Mouse (Mus musculus) hindbrain, postnatal 0 days (tissue): Measurements from ENCODE around the gene Hoxb8. TPM values are rescaled to one million over a fixed set of nuclear protein-coding genes. Genes with fewer than 3 reads are reported as not detected.

ENCODE experiments used
- ATAC-seq: fragments of 200-750 bp; cut with Nextera tagmentation; 2 replicates; pipeline ENCODE4 v1.8.0; 2017; ENCODE audit warnings: mild to moderate bottlenecking, moderate TSS enrichment, moderate library complexity
- DNase-seq: peaks from one replicate; pipeline ENCODE4 v3.0.0-alpha.2; 2015; ENCODE audit warnings: low spot score
- H3K27ac ChIP-seq: fragments of 300-500 bp; sonication (generic); 2 replicates; pipeline ENCODE4 v1.5.1; 2014; ENCODE audit warnings: mild to moderate bottlenecking
- H3K27me3 ChIP-seq: fragments of 300-500 bp; sonication (generic); 2 replicates; pipeline ENCODE4 v1.6.1; 2014; ENCODE audit warnings: low read length, mixed read lengths; ENCODE audit not compliant: insufficient read depth
- H3K36me3 ChIP-seq: fragments of 300-500 bp; sonication (generic); 2 replicates; pipeline ENCODE4 v1.6.1; 2014; ENCODE audit warnings: low read length, mixed read lengths; ENCODE audit not compliant: insufficient read depth
- H3K4me1 ChIP-seq: fragments of 300-500 bp; sonication (generic); 2 replicates; pipeline ENCODE4 v1.6.1; 2014; ENCODE audit warnings: antibody characterized with exemption, low read length, mixed read lengths; ENCODE audit not compliant: insufficient read depth
- H3K4me2 ChIP-seq: fragments of 300-500 bp; sonication (generic); 2 replicates; pipeline ENCODE4 v1.6.1; 2014; ENCODE audit warnings: low read depth, mild to moderate bottlenecking, low read length, moderate library complexity, mixed read lengths
- H3K4me3 ChIP-seq: fragments of 300-500 bp; sonication (generic); 2 replicates; pipeline ENCODE4 v1.5.1; 2014; ENCODE audit warnings: low read length
- H3K9ac ChIP-seq: fragments of 300-500 bp; sonication (generic); replicated peaks from 2 replicates; pipeline ENCODE4 v1.6.1; 2014; ENCODE audit warnings: mild to moderate bottlenecking, low read length, moderate library complexity, mixed read lengths
- H3K9me3 ChIP-seq: fragments of 300-500 bp; sonication (generic); 2 replicates; pipeline ENCODE4 v1.6.1; 2016; ENCODE audit warnings: low read length, mixed read lengths
- CTCF ChIP-seq: IDR thresholded peaks from 2 replicates; pipeline ENCODE4 v1.5.1; 2016; ENCODE audit warnings: antibody characterized with exemption, control low read depth, low read depth
- WGBS: fragments of 180-500 bp; shearing (Covaris S2); extraction: QIAGEN DNeasy Blood & Tissue Kit; methylation state at CpG from one replicate; pipeline ENCODE4 v1.1.7; 2014; 5-methylcytosine and 5-hydroxymethylcytosine counted together
- polyA plus RNA-seq: library from polyadenylated mRNA; unstranded; fragments of >200 nt; fragmentation: Nextera tagmentation; extraction: Ambion mirVana; gene quantifications from 2 replicates; pipeline ENCODE4 v1.2.1, GENCODE M21; 2015
- total RNA-seq: library from RNA; depleted of rRNA; stranded (reverse); fragments of >200 nt; gene quantifications from 2 replicates; pipeline ENCODE4 v1.2.3, GENCODE M21; 2014

The Hoxb8 gene
- total and polyA plus RNA-seq, 2 experiments from 2014 or later = 4.6 to 28.0 TPM

GRCm38 (mm10) chr11:96316696-96317607 is 35.2 kb downstream of the Hoxb8 start:
- DNase-seq = no peak
- Histone ChIP-seq H3K27ac (peak overlapping the region; percentile 85; the same call in 1 of the 2 replicates), H3K9ac (0 out of 2 replicates have a peak overlapping the region, but pooled peaks have one; percentile 19), H3K27me3 (peaks cover 72% of the 10 kb centered on the region), H3K9me3 (no peaks in the 10 kb centered on the region), H3K4me2 (peak overlapping the region; percentile 56), H3K4me3 (no peak overlapping the region), H3K36me3 (no peaks in the 10 kb centered on the region), H3K4me1 (no peaks in the 10 kb centered on the region)
- no peak for TF ChIP-seq CTCF
- ATAC-seq = no peak
- WGBS = 6% methylated on average over 18 of the region's 18 CpGs

DNA sequence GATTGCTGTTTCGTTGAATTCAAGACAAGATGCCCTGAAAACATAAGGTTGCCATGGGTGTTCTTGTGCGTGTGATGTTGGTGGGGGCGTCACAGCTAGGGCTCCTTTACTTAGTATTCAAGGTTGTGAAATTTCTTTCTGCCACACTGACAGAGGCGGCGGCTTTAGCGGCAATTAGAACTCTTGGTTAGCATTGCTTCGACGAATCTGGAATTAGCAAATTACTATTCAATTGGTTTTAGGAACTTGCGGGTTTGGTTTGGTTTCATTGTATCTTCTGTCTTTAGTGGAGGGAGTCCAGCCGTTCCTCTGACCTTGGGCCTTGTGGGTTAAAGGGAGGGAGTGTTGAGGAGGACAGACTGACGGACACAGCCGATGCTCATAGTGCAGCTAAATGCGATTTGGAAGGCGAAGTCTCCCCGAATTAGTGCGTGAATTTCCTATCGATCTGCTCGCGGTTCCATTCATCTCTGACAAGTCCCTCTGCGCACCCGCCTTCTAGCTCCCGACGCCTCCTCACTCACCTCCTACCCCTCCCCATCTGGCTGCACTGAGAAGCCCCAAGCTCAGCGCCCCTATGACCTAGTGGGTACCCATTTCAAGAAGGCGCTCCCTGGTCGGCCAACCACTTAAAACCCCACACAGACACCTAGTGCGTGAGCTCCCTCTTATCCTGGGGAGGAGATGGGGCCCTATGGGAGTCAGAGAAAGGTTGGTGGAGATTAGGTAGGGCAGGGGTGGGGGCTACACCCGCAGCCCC is 36.1 kb downstream of the Hoxb8 start, which contains the start of gene Hoxb4:
Gene Hoxb4 (plus strand): TSS at position 660 of the 760 bp plus-strand sequence.
- Histone ChIP-seq H3K27me3 (peaks cover 72% of the 10 kb centered on the region), H3K4me2 (peak within 1 kb of the TSS; percentile 56), H3K9me3 (no peaks in the 10 kb centered on the region), H3K36me3 (no peaks in the 10 kb centered on the region), H3K27ac (peak within 1 kb of the TSS; percentile 85), H3K4me3 (peak within 1 kb of the TSS; percentile 35), H3K9ac (peak within 1 kb of the TSS; percentile 60), H3K4me1 (no peaks in the 10 kb centered on the region)
- ATAC-seq = peak; percentile 28; the same call in 1 of the 2 replicates
- 1% methylated on average over 28 of the region's 28 CpGs for WGBS
- DNase-seq = no peak
- no peak for TF ChIP-seq CTCF

DNA sequence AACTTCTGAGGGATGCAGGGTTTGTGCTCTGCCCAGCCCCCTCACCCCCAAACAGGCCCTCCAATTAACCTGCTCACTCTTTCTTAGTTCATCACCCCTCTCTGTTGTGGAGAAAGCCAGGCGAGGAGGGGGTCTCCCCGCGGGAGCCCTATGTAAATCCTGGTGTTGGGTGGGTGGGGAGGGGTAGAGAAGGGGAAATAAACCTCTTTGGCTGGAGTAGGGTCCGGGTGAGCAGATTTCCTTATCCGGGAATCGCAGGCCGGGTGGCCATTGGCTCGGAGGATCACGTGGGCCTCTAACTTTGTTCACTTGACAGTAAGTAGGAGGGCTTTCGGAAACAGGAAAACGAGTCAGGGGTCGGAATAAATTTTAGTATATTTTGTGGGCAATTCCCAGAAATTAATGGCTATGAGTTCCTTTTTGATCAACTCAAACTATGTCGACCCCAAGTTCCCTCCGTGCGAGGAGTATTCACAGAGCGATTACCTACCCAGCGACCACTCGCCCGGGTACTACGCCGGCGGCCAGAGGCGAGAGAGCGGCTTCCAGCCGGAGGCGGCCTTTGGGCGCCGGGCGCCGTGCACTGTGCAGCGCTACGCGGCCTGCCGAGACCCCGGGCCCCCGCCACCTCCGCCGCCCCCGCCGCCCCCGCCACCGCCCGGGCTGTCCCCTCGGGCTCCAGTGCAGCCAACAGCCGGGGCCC is 36.8 kb downstream of the Hoxb8 start:
- Histone ChIP-seq H3K9me3 (no peaks in the 10 kb centered on the region), H3K27me3 (peaks cover 71% of the 10 kb centered on the region), H3K4me3 (peak overlapping the region; percentile 35), H3K9ac (peak overlapping the region; percentile 60), H3K36me3 (no peaks in the 10 kb centered on the region), H3K27ac (peak overlapping the region; percentile 85), H3K4me2 (peak overlapping the region; percentile 56), H3K4me1 (no peaks in the 10 kb centered on the region)
- ATAC-seq (peak; percentile 77; the same call in 1 of the 2 replicates), DNase-seq (peak; percentile 82)
- TF ChIP-seq CTCF = no peak
- WGBS = under 1% methylated on average over 37 of the region's 45 CpGs

DNA sequence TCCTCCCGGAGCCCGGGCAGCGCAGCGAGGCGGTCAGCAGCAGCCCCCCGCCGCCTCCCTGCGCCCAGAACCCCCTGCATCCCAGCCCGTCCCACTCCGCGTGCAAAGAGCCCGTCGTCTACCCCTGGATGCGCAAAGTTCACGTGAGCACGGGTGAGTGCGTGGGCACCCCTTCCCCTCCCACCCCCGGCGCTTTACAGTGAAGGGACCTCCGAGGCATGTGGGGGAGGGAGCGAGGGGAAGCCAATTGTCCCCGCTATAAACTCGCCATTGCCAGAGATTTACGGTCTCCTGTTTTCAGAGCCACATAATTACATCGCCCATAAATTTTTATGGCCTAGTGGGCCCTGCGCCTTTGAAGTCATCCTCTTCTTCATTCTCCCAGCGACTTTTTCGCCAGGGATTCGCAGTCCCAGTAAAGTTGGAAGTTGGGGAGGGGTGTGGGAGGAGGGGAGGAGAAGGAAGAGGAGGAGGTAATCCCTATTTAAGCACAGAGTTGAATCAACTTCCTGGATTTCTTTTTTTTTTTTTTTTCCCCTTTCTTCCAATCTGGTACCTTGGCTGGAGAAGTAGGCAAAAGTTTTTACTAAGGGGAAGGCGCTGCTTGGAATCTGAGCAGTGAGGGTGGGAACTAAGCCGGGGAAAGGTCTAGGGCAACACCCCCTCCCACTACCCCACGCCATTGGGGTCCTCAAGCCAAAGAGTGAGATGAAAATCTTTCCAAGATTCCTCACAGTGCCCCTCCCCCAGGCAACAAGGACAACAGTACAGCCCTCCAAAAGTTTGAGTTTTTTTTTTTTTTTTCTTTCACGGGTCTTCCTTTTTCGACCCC is 37.6 kb downstream of the Hoxb8 start:
- no peak for TF ChIP-seq CTCF
- ATAC-seq (0 out of 2 replicates have a peak, but pooled peaks have one; percentile 31), DNase-seq (no peak)
- no peaks in the 10 kb centered on the region for H3K4me1 ChIP-seq
- H3K9me3 ChIP-seq = no peaks in the 10 kb centered on the region
- peak overlapping the region; percentile 56 for H3K4me2 ChIP-seq
- 2% methylated on average over 34 of the region's 34 CpGs for WGBS
- H3K27ac ChIP-seq = peak overlapping the region; percentile 85
- peaks cover 71% of the 10 kb centered on the region for H3K27me3 ChIP-seq
- peak overlapping the region; percentile 35 for H3K4me3 ChIP-seq
- no peaks in the 10 kb centered on the region for H3K36me3 ChIP-seq
- peak overlapping the region; percentile 60 for H3K9ac ChIP-seq

DNA sequence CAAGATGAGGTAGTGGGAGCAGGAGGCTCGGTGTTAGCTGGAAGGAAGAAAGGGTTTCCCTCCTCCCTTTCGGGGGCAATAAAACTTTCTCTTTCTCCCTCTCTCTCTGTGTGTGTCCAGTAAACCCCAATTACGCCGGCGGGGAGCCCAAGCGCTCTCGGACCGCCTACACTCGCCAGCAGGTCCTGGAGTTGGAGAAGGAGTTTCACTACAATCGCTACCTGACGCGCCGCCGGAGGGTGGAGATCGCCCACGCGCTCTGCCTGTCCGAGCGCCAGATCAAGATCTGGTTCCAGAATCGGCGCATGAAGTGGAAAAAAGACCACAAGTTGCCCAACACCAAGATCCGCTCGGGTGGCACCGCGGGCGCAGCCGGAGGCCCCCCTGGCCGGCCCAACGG is 38.2 kb downstream of the Hoxb8 start:
- Histone ChIP-seq H3K36me3 (no peaks in the 10 kb centered on the region), H3K4me2 (peak overlapping the region; percentile 56), H3K4me3 (peak overlapping the region; percentile 35), H3K27me3 (peaks cover 73% of the 10 kb centered on the region), H3K9me3 (no peaks in the 10 kb centered on the region), H3K27ac (peak overlapping the region; percentile 85), H3K4me1 (no peaks in the 10 kb centered on the region), H3K9ac (peak overlapping the region; percentile 18)
- no peak for TF ChIP-seq CTCF
- WGBS = 1% methylated on average over 29 of the region's 29 CpGs
- DNase-seq (no peak), ATAC-seq (no peak; the same call in 1 of the 2 replicates)
